Mouse (Mus musculus): Measurements from ENCODE around the gene Ephb3. TPM values are rescaled to one million over a fixed set of nuclear protein-coding genes. Genes with fewer than 3 reads are reported as not detected.
A peak's percentile ranks its signal among the peaks of the same experiment; 100 is the strongest.
"Not testable (repeated sequence)": the region's sequence is repeated elsewhere in the genome, so short reads cannot be mapped to it uniquely, and the experiment has no call there.

Gene Ephb3
- total RNA-seq (2021): 10 to 100 TPM in 1 of 2 experiments, 1 to 10 TPM in 1; 8.4 to 11.7 TPM

DNA sequence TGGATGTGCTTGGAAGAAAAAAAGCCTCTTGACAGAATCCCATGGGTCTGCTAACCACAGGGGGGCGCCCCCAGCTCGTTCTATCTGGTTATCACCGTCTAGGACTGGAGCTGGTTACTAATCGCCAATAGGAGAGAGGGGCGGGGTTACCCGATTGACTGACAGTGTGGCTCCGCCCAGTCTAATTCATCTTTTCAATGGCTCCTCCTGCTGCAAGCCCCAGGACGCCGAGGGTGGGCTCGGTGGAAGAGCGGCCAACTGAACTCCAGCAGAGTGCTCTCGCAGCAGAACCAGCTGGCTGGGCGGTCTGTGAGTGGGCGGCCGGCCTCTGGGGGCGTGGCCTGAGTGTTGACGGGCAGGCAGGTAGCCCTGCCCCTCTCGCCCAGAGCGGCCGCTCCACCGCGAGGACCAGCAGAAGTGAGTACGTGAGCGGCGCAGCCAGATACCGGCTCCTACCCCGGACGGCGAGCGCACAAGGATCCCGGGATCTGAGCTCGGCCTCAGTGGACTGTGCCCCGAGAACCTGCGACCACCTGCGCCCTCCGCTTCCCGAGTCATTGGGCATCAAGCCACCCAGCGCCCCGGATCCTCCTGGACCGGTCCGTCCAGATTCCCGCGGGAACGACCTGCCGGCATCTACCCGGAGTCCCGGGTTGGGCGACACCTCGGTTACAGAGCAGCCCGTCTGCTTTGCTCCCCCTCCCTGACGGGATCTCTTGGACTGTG, at the start of gene Ephb3:
TSS of gene Ephb3 (plus strand) at position 389 of the 726 bp plus-strand sequence.
- intact Hi-C loops (cut with DNase I): loop anchor here (1.0 to 2.0 kb wide), 3 partner anchors 90 to 208 kb away; no protein-coding TSS in a partner anchor

DNA sequence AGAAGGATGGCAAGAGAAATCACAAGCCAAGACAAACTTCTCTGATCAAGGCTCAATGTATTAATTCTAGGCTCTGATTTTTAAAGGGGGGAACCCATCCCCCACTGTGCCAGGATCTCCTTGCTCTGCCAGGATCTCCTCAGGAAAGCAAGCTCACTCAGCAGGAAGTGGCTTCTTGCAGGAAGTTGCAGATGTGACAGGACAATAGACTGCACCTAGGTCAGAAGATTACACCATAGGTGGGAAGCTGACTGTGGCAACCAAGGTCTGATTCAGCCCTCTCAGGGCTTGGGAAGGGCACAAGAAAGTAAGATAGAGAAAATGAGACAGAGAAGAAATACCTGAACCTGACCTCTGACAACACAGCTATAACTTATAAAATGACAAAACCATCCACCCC, 48.3 kb upstream of the Ephb3 start:
- intact Hi-C loops (cut with DNase I); DNase-seq: not testable (repeated sequence)

More for the DNA sequence above, at the start of gene Ephb3:
- peak; percentile 99 to 100 for DNase-seq

DNA sequence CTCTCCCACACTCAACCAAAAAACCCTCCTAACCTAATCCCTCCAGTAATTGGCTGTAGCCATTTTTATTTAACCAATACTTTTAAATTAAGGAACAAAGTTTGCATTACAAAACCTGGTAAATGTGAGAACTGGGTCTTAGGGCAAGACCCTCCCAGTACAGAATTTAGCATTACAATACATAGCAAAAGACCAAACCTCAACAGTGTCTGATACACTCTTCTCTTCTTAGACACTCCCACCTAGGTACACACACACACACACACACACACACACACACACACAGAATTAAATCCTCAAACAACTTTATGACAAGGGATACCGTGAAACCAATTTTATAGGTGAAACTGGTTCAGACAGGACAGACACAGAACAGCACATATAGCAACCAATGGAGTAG, 45.3 kb upstream of the Ephb3 start:
- DNase-seq; intact Hi-C loops (cut with DNase I): not testable (repeated sequence)

GRCm38 (mm10) chr16:21163423-21163822, 41.1 kb upstream of the Ephb3 start:
- DNase-seq; intact Hi-C loops (cut with DNase I): not testable (repeated sequence)

- DNase-seq: peak in 1 of 2 experiments; percentile 6
- intact Hi-C loops (cut with DNase I): loop anchor here (2.0 kb wide), 1 partner anchor 89 kb away; no protein-coding TSS in a partner anchor
Observed at GRCm38 (mm10) chr16:21165343-21166220, 39.0 kb upstream of the Ephb3 start.

GRCm38 (mm10) chr16:21168730-21169129, 35.8 kb upstream of the Ephb3 start:
- intact Hi-C loops (cut with DNase I): no loop called here
- DNase-seq: no peak

GRCm38 (mm10) chr16:21175236-21175635, 29.3 kb upstream of the Ephb3 start:
- no peak for DNase-seq
- intact Hi-C loops (cut with DNase I): no loop called here

- intact Hi-C loops (cut with DNase I): no loop called here
- no peak for DNase-seq
Observed at GRCm38 (mm10) chr16:21182108-21182507, 22.4 kb upstream of the Ephb3 start.

DNA sequence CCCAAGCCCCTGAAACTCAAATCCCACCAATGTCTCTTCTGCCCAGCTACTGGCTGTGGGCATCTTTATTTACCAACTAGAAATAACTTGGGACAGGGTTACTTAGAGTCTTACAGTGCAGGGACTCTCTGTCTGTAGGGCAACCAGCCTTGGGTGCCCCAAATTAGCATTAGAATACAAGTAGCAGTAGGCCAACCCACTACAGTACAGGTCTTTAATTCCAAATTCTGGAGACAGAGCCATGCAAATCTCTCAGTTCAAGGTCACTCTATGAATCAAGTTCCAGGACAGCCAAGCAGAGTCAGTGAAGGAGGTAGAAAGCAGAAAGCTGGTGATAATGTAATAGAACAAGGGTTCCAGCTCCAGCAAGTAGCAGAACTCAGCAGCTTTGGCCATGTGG, 19.9 kb upstream of the Ephb3 start:
- no peak for DNase-seq
- intact Hi-C loops (cut with DNase I): no loop called here

GRCm38 (mm10) chr16:21187568-21187967, 17.0 kb upstream of the Ephb3 start:
- intact Hi-C loops (cut with DNase I): no loop called here
- DNase-seq: no peak

DNA sequence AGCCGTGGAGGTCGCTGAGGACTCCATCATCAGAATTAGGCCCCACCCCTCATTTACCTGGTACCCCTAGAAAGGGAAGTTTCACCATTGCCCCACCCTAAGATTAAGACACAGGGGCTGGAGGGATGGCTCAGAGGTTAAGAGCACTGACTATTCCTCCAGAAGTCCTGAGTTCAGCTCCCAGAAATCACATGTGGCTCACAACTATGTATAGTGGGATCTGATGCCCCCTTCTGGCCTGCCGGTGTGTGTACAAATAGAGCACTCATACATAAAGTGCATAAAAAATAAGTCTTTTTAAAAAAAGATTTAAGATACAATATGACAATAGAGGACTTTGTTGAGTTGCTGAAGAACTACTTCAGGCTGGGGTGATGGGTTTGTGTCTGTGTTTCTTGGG, 16.2 kb upstream of the Ephb3 start:
- no peak for DNase-seq
- intact Hi-C loops (cut with DNase I): no loop called here

- DNase-seq: no peak
- intact Hi-C loops (cut with DNase I): loop anchor here (5.0 kb wide), 2 partner anchors 284 to 469 kb away; no protein-coding TSS in a partner anchor
Observed at GRCm38 (mm10) chr16:21191569-21191968, 13.0 kb upstream of the Ephb3 start.

DNA sequence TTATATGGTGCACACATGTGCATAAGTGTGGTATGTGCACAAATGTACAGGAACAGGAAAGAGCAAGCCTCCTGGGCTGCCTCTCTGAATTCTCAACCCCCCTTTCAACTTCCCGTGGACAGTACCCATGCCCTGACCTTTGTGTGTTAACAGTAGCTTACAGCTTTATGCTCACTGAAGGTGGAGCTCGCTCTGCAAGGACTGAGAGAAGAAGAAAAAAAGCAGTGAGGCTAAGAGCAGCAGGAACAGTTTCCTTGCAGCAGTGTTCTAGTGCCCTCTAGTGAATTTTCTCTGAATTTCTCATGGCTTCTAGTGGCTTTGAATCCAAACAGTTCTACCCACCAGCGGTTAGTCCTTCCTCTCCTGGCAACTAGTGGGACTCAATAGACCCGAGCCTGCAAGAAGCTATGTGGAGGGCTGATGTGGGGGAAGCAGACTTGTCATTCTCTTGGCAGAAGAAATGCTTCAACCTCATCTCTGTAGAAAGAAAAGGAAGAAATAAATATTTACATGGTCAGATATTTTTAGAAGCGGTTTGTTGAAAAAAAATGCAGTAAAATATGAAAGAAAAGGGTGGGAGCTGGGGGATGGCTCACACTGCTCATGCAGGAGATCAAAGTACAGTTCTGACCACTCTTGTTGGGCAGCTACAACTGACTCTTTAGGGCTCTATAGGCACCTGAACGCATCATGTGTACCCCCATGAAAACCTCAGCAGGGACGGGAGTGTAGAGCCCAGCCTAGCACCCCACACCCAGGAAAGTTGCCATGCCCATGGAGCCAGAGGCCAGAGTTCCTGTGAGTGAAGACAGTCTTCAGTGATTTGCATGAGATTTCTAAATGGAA, 11.8 kb upstream of the Ephb3 start:
- peak; percentile 61 to 75 for DNase-seq
- intact Hi-C loops (cut with DNase I): loop anchor here (1.0 to 5.0 kb wide), 3 partner anchors 285 to 470 kb away; no protein-coding TSS in a partner anchor

DNA sequence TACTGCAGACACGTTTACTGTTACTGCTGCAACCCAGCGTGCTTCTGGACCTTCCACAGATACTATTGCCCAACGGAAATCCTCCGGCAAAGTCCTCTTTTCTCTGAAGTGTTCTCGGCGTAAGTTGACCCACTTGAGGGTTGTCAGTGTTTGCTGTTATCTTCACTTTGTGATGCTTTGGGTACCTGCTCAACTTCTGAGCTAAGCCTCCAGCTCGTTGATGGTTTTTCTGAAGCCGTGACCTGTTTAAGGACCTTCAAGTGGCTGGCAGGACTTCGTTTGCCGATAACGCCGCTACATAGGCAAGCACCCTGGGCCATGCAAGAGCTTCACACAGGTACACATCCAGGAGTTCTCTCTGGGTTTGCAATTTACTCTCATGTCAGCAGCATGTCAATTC, 10.4 kb upstream of the Ephb3 start:
- DNase-seq: no peak
- intact Hi-C loops (cut with DNase I): loop anchor here (5.0 kb wide), 2 partner anchors 287 to 472 kb away; no protein-coding TSS in a partner anchor

DNA sequence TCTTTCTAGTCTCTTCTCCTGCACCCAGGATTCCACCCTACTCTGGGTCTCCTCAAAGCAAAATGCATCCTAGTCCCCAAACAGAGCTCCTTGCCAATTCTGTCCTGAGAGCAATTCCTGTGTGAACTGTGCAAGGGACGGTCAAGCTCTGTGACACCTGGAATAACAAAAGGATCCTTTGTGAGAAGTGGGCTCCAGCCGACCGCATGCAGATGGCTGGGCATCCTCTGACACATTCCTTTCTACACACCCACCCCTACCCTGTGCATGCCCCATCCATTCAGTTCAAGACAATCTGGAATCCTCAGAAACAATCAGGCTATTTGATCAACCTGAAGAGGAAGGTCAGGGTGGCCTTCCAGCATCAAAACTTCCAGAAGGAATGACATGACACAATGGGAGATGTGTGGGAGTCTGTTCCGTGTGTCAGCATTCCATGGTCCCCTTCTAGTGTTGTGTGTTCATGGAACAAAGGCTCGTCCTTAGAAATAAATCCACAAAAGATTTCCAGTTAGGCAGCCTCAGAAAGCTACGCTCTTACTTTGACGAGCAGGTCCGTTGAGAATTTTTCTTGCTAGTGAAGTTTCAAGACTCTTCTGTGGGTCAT, 9.2 kb upstream of the Ephb3 start:
- intact Hi-C loops (cut with DNase I): no loop called here
- no peak for DNase-seq

- intact Hi-C loops (cut with DNase I): no loop called here
Observed at GRCm38 (mm10) chr16:21196576-21196975, 8.0 kb upstream of the Ephb3 start.

DNA sequence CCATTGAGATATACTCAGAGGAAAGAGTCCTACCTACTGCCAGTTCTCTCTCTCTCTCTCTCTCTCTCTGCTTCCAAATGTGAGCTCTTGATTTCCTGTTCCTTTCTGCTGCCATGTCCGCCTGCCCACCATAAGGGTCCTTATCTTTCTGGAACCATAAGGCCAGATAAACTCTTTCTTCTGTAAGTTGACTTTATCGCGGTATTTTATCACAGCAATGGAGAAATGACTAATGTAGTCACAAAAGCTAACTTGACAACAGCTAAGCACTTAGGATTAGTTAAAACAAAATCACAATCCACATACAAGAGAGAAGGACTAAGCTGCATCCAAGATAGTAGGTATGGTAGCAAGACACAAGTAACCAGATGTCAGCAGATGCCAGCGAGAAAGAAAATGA, 7.0 kb upstream of the Ephb3 start:
- no peak for DNase-seq
- intact Hi-C loops (cut with DNase I): no loop called here

More at GRCm38 (mm10) chr16:21196576-21196975, 8.0 kb upstream of the Ephb3 start:
- DNase-seq: no peak

DNA sequence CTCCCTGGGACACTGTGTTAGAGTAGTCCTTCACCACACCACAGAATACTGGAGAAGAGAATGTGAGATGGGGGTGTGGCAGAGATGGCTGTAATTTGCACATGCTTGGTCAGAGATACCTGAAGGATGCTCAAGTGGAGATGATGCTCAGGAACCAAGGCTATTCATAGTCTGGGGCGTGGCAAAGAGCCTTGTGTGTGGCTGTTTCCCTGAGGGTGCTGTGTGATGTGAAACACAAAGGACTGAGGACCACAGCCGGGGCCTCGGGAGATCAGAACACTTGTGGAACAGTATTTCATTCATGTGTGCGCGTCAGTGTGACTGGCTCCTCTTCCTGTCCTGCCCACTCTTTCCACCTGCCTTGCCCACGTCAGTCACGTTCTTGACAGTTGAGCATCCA, 6.5 kb upstream of the Ephb3 start:
- DNase-seq: no peak
- intact Hi-C loops (cut with DNase I): no loop called here

DNA sequence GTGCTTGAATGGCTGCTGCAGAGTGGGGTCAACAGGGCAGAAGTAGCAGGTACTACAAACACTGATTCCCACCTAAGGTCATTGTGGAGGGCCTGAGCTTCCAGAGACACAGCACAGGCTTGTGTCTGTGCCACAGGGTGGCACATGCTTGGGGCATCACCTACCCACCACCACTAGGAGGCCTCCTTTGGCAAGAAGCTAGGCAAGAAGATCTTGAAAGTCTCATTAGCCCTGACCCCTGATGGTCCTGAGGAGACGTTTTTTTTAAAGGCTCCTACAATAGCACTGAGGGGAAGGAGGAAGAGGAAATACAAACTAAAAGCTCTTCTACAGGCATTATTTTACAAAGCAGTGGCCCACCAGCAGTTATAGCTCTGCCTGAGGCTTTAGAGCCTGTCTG, 6.0 kb upstream of the Ephb3 start:
- intact Hi-C loops (cut with DNase I): no loop called here
- no peak for DNase-seq

DNA sequence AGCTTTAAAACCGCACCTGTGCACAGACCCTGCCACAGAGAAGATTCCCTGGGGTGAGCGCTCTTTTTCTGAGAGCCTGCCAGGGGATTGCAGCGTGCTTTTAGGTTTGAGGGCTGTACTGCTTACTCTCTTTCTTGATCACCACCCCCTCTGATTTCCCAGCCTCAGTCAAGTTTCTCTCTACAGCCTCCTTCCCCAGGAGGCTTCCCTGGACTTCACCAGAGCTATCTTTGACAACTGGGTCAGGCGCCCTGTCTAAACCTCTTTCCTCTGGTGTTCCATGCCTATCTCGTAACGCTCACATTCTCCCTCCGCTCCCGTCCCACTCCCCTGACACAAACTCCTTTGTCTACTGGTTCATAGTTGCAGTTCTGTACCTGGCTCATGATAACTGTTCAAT, 5.1 kb upstream of the Ephb3 start:
- intact Hi-C loops (cut with DNase I): no loop called here
- DNase-seq: no peak
